Mouse (Mus musculus): ENCODE data around the gene Tesc.

GRCm38 (mm10) chr5:118039241-118039668 lies 11.7 kb downstream of the Tesc start:
- TF ChIP-seq CTCF (IDR thresholded peaks at IDR 0.05; ENCODE audit: borderline replicate concordance, control insufficient read depth, extremely low read depth, insufficient read depth, low read length, poor library complexity) (no peak), POLR2A (IDR thresholded peaks at IDR 0.05; ENCODE audit: control insufficient read depth, extremely low read depth, insufficient read depth, low read length, poor library complexity) (no peak)
